Mouse (Mus musculus): ENCODE data around the gene Syndig1. TPM values are rescaled to one million over a fixed set of nuclear protein-coding genes. Genes with fewer than 3 reads are reported as not detected.

The Syndig1 gene
- polyA plus RNA-seq, 1 experiment from 2014 or later, result 7.4 TPM

Other genes starting within 250 kb of the Syndig1 start
- not detected in 2 replicates for gene C530025M09Rik, start 2.0 kb downstream of the Syndig1 start, polyA plus RNA-seq (2014; fragmentation: Nextera tagmentation; extraction: Ambion mirVana)